Mouse (Mus musculus) erythroblast, embryonic 14.5 days (primary cell): ENCODE results near the gene Arhgap6. TPM values are rescaled to one million over a fixed set of nuclear protein-coding genes. Genes with fewer than 3 reads are reported as not detected.
A peak's percentile ranks its signal among the peaks of the same experiment; 100 is the strongest.

Experiments used
- H3K27me3 ChIP-seq: 2 replicates; pipeline ENCODE4 v1.6.1; 2012; ENCODE audit warnings: inconsistent platforms; ENCODE audit not compliant: control insufficient read depth
- H3K36me3 ChIP-seq: 2 replicates; pipeline ENCODE4 v1.6.1; 2012; ENCODE audit warnings: mild to moderate bottlenecking, inconsistent platforms; ENCODE audit not compliant: control insufficient read depth
- H3K4me1 ChIP-seq: 2 replicates; pipeline ENCODE4 v1.6.1; 2012; ENCODE audit warnings: inconsistent platforms; ENCODE audit not compliant: control insufficient read depth
- H3K4me3 ChIP-seq: replicated peaks from 2 replicates; pipeline ENCODE3; 2012; ENCODE audit warnings: moderate library complexity, mild to moderate bottlenecking, inconsistent platforms
- H3K9me3 ChIP-seq: 2 replicates; pipeline ENCODE4 v1.6.1; 2012; ENCODE audit warnings: low read length, inconsistent platforms, mixed read lengths; ENCODE audit not compliant: control insufficient read depth
- GATA1 ChIP-seq: IDR thresholded peaks from 2 replicates; pipeline ENCODE4 v1.6.1; 2012; ENCODE audit warnings: low read length, inconsistent platforms, mixed read lengths
- TAL1 ChIP-seq: IDR thresholded peaks from 3 replicates; pipeline ENCODE4 v1.6.1; 2012; ENCODE audit warnings: low read length, inconsistent platforms, mixed read lengths
- polyA plus RNA-seq: library from polyadenylated mRNA; stranded (reverse); fragments of >175 nt; gene quantifications from 2 replicates; pipeline ENCODE4 v1.2.3, GENCODE M21; 2012

Arhgap6 gene
- polyA plus RNA-seq, 1 experiment: 0.03 TPM

GRCm38 (mm10) chrX:168943217-168943616, 148.3 kb downstream of the Arhgap6 start:
- H3K4me3 ChIP-seq: no peak overlapping the region
- H3K9me3 ChIP-seq: no peaks in the 10 kb centered on the region
- no peaks in the 10 kb centered on the region for H3K4me1 ChIP-seq
- H3K36me3 ChIP-seq: no peaks in the 10 kb centered on the region
- H3K27me3 ChIP-seq: no peaks in the 10 kb centered on the region
- TF ChIP-seq TAL1: no peak
- TF ChIP-seq GATA1: no peak

GRCm38 (mm10) chrX:168975444-168975843, 180.5 kb downstream of the Arhgap6 start:
- no peak overlapping the region for H3K4me3 ChIP-seq
- TF ChIP-seq TAL1 (no peak), GATA1 (no peak)
- no peaks in the 10 kb centered on the region for H3K27me3 ChIP-seq
- H3K9me3 ChIP-seq: no peaks in the 10 kb centered on the region
- no peaks in the 10 kb centered on the region for H3K36me3 ChIP-seq
- H3K4me1 ChIP-seq: no peaks in the 10 kb centered on the region

GRCm38 (mm10) chrX:168977776-168978175, 182.9 kb downstream of the Arhgap6 start:
- Histone ChIP-seq H3K9me3 (no peaks in the 10 kb centered on the region), H3K36me3 (no peaks in the 10 kb centered on the region), H3K4me1 (no peaks in the 10 kb centered on the region), H3K4me3 (no peak overlapping the region), H3K27me3 (no peaks in the 10 kb centered on the region)
- no peak for TF ChIP-seq TAL1
- TF ChIP-seq GATA1: no peak

- no peak for TF ChIP-seq GATA1
- TF ChIP-seq TAL1: no peak
- H3K27me3 ChIP-seq: no peaks in the 10 kb centered on the region
- no peaks in the 10 kb centered on the region for H3K9me3 ChIP-seq
- no peaks in the 10 kb centered on the region for H3K4me1 ChIP-seq
- no peaks in the 10 kb centered on the region for H3K36me3 ChIP-seq
- no peak overlapping the region for H3K4me3 ChIP-seq
These were observed 185.5 kb downstream of the Arhgap6 start for GRCm38 (mm10) chrX:168980370-168980769.

GRCm38 (mm10) chrX:169007066-169007465, 212.2 kb downstream of the Arhgap6 start:
- Histone ChIP-seq H3K9me3 (no peaks in the 10 kb centered on the region), H3K27me3 (no peaks in the 10 kb centered on the region), H3K4me3 (no peak overlapping the region), H3K4me1 (no peaks in the 10 kb centered on the region), H3K36me3 (no peaks in the 10 kb centered on the region)
- TF ChIP-seq TAL1 (no peak), GATA1 (no peak)

GRCm38 (mm10) chrX:169012701-169013100, 217.8 kb downstream of the Arhgap6 start:
- no peaks in the 10 kb centered on the region for H3K27me3 ChIP-seq
- H3K9me3 ChIP-seq: no peaks in the 10 kb centered on the region
- no peak for TF ChIP-seq TAL1
- H3K36me3 ChIP-seq: no peaks in the 10 kb centered on the region
- no peak overlapping the region for H3K4me3 ChIP-seq
- H3K4me1 ChIP-seq: no peaks in the 10 kb centered on the region

- TF ChIP-seq GATA1 (no peak), TAL1 (no peak)
- Histone ChIP-seq H3K4me1 (peaks cover 16% of the 10 kb centered on the region), H3K36me3 (no peaks in the 10 kb centered on the region), H3K27me3 (peaks cover 3% of the 10 kb centered on the region; the same call in 1 of the 2 replicates), H3K4me3 (no peak overlapping the region), H3K9me3 (no peaks in the 10 kb centered on the region)
These were observed 239.5 kb downstream of the Arhgap6 start for GRCm38 (mm10) chrX:169034390-169034789.

GRCm38 (mm10) chrX:169036403-169037296, 241.8 kb downstream of the Arhgap6 start:
- Histone ChIP-seq H3K4me1 (peaks cover 16% of the 10 kb centered on the region), H3K27me3 (peaks cover 3% of the 10 kb centered on the region; the same call in 1 of the 2 replicates), H3K4me3 (peak overlapping the region; percentile 69), H3K9me3 (no peaks in the 10 kb centered on the region), H3K36me3 (no peaks in the 10 kb centered on the region)
- no peak for TF ChIP-seq GATA1

- H3K9me3 ChIP-seq: no peaks in the 10 kb centered on the region
- 0 out of 2 replicates have a peak, but pooled peaks have one; percentile 30 for TF ChIP-seq GATA1
- no peak for TF ChIP-seq TAL1
- H3K27me3 ChIP-seq: peaks cover 3% of the 10 kb centered on the region; the same call in 1 of the 2 replicates
- H3K36me3 ChIP-seq: no peaks in the 10 kb centered on the region
- peaks cover 16% of the 10 kb centered on the region for H3K4me1 ChIP-seq
- H3K4me3 ChIP-seq: peak overlapping the region; percentile 69
These were observed 242.5 kb downstream of the Arhgap6 start for GRCm38 (mm10) chrX:169037401-169037800.
